Mouse (Mus musculus): ENCODE data around the gene Fbxl8.

GRCm38 (mm10) chr8:105288958-105289732 lies 24.7 kb downstream of the Fbxl8 start:
- TF ChIP-seq CTCF (IDR thresholded peaks at IDR 0.05; ENCODE audit: low read depth, low read length), result no peak
- TF ChIP-seq POLR2A (IDR thresholded peaks at IDR 0.05; ENCODE audit: borderline replicate concordance, low read depth, low read length), result no peak
